Mouse (Mus musculus) testis, adult 2 months (tissue): Measurements from ENCODE around the gene Gm11042.

Experiments used
- CTCF ChIP-seq: fragments of 200-500 bp; IDR thresholded peaks from 2 replicates; pipeline ENCODE4 v1.5.1; 2012; ENCODE audit warnings: low read depth, mild to moderate bottlenecking, inconsistent platforms, low read length, moderate library complexity; ENCODE audit not compliant: control insufficient read depth, insufficient read depth, insufficient replicate concordance
- POLR2A ChIP-seq: fragments of 200-500 bp; IDR thresholded peaks from 2 replicates; pipeline ENCODE4 v1.6.1; 2012; ENCODE audit warnings: low read depth, mild to moderate bottlenecking, inconsistent platforms, low read length, moderate library complexity; ENCODE audit not compliant: control insufficient read depth

DNA sequence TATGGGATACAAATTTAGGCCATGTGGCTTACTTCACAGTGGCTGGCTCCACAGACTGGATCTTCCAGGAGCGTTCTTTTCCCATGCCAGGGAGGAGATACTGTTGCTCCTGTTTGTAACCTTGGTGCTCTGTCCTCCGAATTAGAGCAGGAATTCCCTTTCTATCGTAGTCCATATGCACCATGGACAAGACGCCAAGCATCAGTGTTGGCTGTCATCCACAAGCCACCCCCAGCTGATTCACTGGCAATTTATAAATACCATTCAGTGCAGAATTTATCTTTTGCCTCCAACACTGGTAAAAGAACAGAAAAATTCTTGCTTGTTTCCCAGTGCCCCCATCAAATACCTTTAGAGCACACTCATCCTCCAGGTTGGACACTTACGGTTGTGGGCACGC, 13.6 kb upstream of the Gm11042 start:
- TF ChIP-seq POLR2A (no peak), CTCF (no peak)
